Mouse (Mus musculus) neural tube, embryonic 13.5 days (tissue): Measurements from ENCODE around the gene Rprd1b. TPM values are rescaled to one million over a fixed set of nuclear protein-coding genes. Genes with fewer than 3 reads are reported as not detected.

Source experiments
- ATAC-seq: fragments of 200-750 bp; cut with Nextera tagmentation; 2 replicates; pipeline ENCODE4 v1.8.0; 2017; ENCODE audit warnings: low read depth, mild to moderate bottlenecking, moderate TSS enrichment, moderate library complexity
- H3K27ac ChIP-seq: fragments of 300-500 bp; sonication (generic); replicated peaks from 2 replicates; pipeline ENCODE4 v1.5.1; 2015; ENCODE audit warnings: moderate library complexity, mild to moderate bottlenecking, inconsistent platforms
- H3K27me3 ChIP-seq: fragments of 300-500 bp; sonication (generic); 2 replicates; pipeline ENCODE4 v1.6.1; 2015; ENCODE audit warnings: mild to moderate bottlenecking, inconsistent platforms
- H3K36me3 ChIP-seq: fragments of 300-500 bp; sonication (generic); 2 replicates; pipeline ENCODE4 v1.6.1; 2015; ENCODE audit warnings: mild to moderate bottlenecking, inconsistent platforms
- H3K4me1 ChIP-seq: fragments of 300-500 bp; sonication (generic); replicated peaks from 2 replicates; pipeline ENCODE4 v1.6.1; 2015; ENCODE audit warnings: inconsistent platforms
- H3K4me2 ChIP-seq: fragments of 300-500 bp; sonication (generic); 2 replicates; pipeline ENCODE4 v1.6.1; 2015; ENCODE audit warnings: inconsistent platforms, mild to moderate bottlenecking, moderate library complexity
- H3K4me3 ChIP-seq: fragments of 300-500 bp; sonication (generic); 2 replicates; pipeline ENCODE4 v1.5.1; 2015; ENCODE audit warnings: mild to moderate bottlenecking, inconsistent platforms
- H3K9ac ChIP-seq: fragments of 300-500 bp; sonication (generic); 2 replicates; pipeline ENCODE4 v1.6.1; 2015; ENCODE audit warnings: moderate library complexity, mild to moderate bottlenecking, inconsistent platforms
- H3K9me3 ChIP-seq: fragments of 300-500 bp; sonication (generic); 2 replicates; pipeline ENCODE4 v1.6.1; 2016; ENCODE audit warnings: inconsistent platforms
- WGBS: fragments of 180-500 bp; shearing (Covaris S2); methylation state at CpG from one replicate; pipeline ENCODE4 v1.1.7; 2015; 5-methylcytosine and 5-hydroxymethylcytosine counted together
- polyA plus RNA-seq: library from polyadenylated mRNA; unstranded; fragments of >200 nt; fragmentation: Nextera tagmentation; extraction: Ambion mirVana; gene quantifications from 2 replicates; pipeline ENCODE4 v1.2.1, GENCODE M21; 2015

The Rprd1b gene
- polyA plus RNA-seq, 1 experiment from 2014 or later = 34.5 TPM

DNA sequence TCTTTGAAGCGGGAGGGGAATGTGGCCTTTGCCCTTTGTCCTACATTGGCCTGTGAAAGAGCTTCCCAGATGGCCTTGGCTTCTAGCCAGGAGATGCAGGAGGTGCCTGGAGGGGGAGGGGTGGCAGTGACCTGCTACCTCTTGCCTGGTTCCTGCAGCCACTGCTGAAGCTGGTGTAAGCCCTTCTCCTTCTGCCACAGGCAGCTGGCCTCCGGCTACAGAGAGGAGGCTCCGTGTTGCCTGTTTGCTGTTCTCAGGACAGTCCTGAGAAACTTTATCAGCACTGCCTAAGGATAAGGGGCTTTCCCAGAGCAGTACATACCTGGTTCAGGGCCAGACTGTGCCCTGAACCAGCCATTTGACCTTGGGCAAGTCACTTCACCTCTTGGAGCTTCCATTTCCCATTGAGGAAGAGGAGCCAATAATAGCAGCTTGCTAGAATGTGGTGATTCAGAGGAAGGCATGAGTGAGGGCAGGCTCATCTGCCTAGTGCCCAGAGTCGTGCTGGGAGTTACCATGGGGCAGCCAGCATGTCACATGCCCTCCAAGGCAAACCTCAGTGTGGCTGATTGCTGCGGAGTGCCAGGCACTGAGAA lies 102.2 kb downstream of the Rprd1b start:
- Histone ChIP-seq H3K9ac (no peak overlapping the region), H3K9me3 (no peaks in the 10 kb centered on the region), H3K4me1 (peaks cover 18% of the 10 kb centered on the region), H3K27ac (no peak overlapping the region), H3K4me3 (no peak overlapping the region), H3K4me2 (no peak overlapping the region), H3K27me3 (no peaks in the 10 kb centered on the region), H3K36me3 (no peaks in the 10 kb centered on the region)
- WGBS = 60% methylated on average over 5 of the region's 5 CpGs
- ATAC-seq = no peak

DNA sequence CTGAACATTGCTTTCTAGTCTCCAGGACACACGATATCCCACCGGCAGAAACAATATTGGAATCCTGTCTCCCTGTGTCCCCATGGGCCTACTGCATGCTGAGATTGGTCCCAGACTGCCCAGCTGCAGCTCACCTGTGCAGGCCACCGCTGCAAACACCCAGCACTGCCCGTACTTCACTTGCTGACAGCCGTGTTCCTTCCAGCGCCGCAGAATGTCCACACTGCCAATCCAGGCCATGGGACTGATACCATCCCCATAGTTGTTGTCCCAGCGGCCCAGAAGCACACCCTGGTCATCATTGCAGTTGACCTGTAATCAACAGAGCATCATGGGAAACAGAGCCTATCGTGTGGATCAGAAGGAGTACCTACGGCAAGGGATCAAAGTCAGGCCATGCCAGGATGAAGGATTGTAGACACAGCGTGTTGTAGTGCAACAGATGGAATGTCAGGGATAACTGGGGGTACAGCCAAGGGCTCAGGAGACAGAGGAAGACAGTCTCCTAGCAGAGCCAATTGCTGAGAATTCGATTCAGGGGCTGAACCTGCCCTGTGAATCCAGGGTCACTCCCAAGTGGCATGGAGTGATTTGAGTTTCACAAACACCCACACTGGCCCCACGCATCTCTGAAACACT lies 103.0 kb downstream of the Rprd1b start:
- no peak overlapping the region for H3K9ac ChIP-seq
- H3K9me3 ChIP-seq = no peaks in the 10 kb centered on the region
- peaks cover 18% of the 10 kb centered on the region for H3K4me1 ChIP-seq
- no peak overlapping the region for H3K4me2 ChIP-seq
- 95% methylated on average over 13 of the region's 13 CpGs for WGBS
- ATAC-seq = no peak
- H3K27ac ChIP-seq = no peak overlapping the region
- H3K4me3 ChIP-seq = no peak overlapping the region
- no peaks in the 10 kb centered on the region for H3K27me3 ChIP-seq
- no peaks in the 10 kb centered on the region for H3K36me3 ChIP-seq

DNA sequence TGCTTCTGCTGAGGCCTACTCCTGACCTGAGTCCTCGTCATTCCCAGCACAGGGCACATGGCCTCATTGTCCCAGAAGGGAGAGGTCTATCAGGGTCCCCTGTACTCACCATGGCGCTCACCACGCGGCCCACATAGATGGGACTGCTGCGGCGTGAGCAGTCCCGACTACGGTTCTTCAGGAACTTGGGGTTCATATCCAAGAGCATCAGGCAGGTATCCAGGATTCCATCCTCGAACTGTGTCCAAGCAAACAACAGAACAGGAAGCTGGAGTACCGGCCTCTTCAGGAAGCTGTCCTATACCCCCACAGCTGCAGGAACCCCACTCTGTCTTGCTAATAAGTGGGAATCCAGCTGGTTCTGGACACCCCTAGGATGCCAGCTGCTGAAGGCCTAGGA lies 104.0 kb downstream of the Rprd1b start:
- no peak overlapping the region for H3K4me2 ChIP-seq
- H3K27ac ChIP-seq = no peak overlapping the region
- no peak for ATAC-seq
- H3K9ac ChIP-seq = no peak overlapping the region
- H3K4me3 ChIP-seq = no peak overlapping the region
- no peaks in the 10 kb centered on the region for H3K27me3 ChIP-seq
- H3K36me3 ChIP-seq = no peaks in the 10 kb centered on the region
- 88% methylated on average over 10 of the region's 10 CpGs for WGBS
- H3K4me1 ChIP-seq = peaks cover 18% of the 10 kb centered on the region
- no peaks in the 10 kb centered on the region for H3K9me3 ChIP-seq

DNA sequence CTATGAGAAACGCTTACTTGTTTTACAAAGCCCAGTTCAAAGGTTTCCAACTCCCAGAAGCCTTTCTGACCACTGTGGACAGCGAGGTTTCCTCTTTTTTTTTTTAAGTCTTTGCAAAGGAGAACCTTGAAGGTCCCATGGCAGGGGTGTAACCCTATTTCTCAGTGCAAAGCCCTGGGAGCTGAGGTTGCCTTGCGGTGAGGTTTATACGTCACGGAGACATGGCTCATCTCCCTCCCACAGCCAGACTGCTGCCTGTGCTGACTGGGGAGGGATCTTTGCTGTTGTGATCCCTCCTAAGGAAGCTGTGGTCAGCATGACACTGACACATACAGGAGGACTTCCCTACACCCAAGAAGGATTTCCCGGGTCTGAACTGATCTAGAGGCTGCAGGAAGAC lies 104.8 kb downstream of the Rprd1b start:
- Histone ChIP-seq H3K4me3 (no peak overlapping the region), H3K9me3 (no peaks in the 10 kb centered on the region), H3K9ac (no peak overlapping the region), H3K4me1 (peaks cover 18% of the 10 kb centered on the region), H3K4me2 (no peak overlapping the region), H3K27me3 (no peaks in the 10 kb centered on the region), H3K36me3 (no peaks in the 10 kb centered on the region), H3K27ac (no peak overlapping the region)
- ATAC-seq = no peak
- WGBS = 66% methylated on average over 6 of the region's 6 CpGs

DNA sequence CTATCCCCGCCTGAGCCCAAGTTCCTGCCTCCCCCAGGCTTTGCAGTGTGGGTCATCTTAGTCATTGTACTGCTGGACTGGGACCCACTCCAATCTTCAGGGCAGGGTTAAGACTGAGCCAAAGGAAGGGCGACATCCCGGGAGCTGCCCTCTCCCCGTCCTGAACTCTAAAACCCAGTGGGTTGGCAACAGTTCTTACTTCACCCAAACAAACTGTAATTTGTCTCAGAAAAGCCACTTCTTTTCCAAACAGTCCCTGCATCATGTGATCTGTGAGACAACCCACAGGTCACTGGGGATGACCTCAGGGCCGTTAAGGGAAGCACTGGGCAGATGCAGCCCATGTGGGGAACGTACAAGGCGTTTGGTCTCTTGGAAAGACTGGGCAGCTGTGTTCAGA lies 107.9 kb downstream of the Rprd1b start:
- Histone ChIP-seq H3K4me3 (no peak overlapping the region), H3K9ac (no peak overlapping the region), H3K9me3 (no peaks in the 10 kb centered on the region), H3K36me3 (no peaks in the 10 kb centered on the region), H3K4me1 (peaks cover 22% of the 10 kb centered on the region), H3K27me3 (no peaks in the 10 kb centered on the region), H3K27ac (no peak overlapping the region), H3K4me2 (no peak overlapping the region)
- ATAC-seq = no peak
- WGBS = 58% methylated on average over 7 of the region's 7 CpGs

DNA sequence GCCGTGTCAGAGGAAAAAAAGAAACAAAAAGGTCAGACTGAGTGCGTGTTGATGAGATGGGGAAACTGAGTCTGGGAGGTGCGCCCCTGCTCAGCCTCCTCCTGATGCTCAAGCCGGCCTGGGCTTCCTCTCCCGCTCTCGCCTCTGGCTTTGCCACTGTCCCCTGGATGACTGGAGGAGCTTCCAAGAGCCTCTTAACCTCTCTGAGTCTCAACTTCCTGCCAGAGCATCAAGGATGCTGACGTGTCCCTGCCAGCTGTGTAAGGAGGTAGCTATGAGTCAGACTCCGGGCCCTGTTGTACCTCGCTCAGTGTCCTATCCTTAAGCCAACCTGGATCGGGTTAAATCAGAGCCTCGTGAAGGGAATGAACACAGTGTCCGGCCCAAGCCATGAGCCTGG lies 109.5 kb downstream of the Rprd1b start:
- Histone ChIP-seq H3K4me1 (peaks cover 23% of the 10 kb centered on the region), H3K4me2 (no peak overlapping the region), H3K9ac (no peak overlapping the region), H3K4me3 (no peak overlapping the region), H3K9me3 (no peaks in the 10 kb centered on the region), H3K27me3 (no peaks in the 10 kb centered on the region), H3K27ac (no peak overlapping the region), H3K36me3 (no peaks in the 10 kb centered on the region)
- 91% methylated on average over 12 of the region's 12 CpGs for WGBS
- no peak for ATAC-seq

DNA sequence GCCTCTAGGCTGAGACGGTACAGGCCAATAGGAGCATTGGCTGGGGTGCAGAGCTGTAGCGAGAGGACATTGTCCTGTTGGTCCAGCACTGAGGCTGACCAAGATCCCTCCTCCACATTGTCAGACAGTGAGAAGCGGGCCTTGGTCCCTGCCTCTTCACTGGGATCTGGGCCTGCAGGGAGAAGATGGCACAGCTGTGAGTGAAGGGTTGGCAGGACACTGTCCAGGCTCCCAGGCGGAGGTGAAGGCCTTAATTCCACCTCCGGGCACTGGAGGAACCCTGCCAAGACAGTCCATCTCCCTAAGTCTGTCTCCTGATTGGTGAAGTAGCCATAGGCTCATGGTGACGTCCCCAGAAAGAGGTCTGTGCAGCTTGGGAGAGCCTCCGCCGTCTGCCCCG lies 110.5 kb downstream of the Rprd1b start:
- H3K4me2 ChIP-seq = no peak overlapping the region
- H3K4me3 ChIP-seq = no peak overlapping the region
- H3K4me1 ChIP-seq = peaks cover 30% of the 10 kb centered on the region
- no peaks in the 10 kb centered on the region for H3K9me3 ChIP-seq
- ATAC-seq = no peak
- no peak overlapping the region for H3K9ac ChIP-seq
- 94% methylated on average over 9 of the region's 9 CpGs for WGBS
- no peaks in the 10 kb centered on the region for H3K36me3 ChIP-seq
- H3K27me3 ChIP-seq = no peaks in the 10 kb centered on the region
- H3K27ac ChIP-seq = no peak overlapping the region

DNA sequence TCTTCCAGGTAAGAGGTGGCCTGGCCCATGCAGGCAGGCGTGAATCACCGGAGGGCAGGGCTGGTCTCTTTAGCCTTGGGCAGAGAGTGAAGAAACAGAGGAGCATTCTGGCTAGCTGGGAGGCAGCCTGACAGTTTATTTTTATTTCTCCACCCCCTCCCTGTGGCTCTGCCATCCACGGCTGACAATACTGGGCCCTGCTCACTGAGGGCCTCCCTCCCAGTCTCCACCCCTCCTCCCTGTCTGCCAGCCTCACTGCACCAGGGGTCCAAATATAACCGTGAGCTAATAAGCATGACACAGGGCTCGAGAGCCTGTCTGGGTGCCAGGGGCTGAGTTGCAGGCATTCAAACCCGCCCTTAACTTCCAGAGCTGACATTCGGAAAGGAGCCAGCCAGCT lies 111.3 kb downstream of the Rprd1b start:
- Histone ChIP-seq H3K27ac (peak overlapping the region; percentile 62), H3K4me1 (peaks cover 36% of the 10 kb centered on the region), H3K9me3 (no peaks in the 10 kb centered on the region), H3K36me3 (no peaks in the 10 kb centered on the region), H3K4me3 (no peak overlapping the region), H3K27me3 (no peaks in the 10 kb centered on the region), H3K9ac (no peak overlapping the region), H3K4me2 (no peak overlapping the region)
- 35% methylated on average over 7 of the region's 7 CpGs for WGBS
- peak; percentile 73 for ATAC-seq

DNA sequence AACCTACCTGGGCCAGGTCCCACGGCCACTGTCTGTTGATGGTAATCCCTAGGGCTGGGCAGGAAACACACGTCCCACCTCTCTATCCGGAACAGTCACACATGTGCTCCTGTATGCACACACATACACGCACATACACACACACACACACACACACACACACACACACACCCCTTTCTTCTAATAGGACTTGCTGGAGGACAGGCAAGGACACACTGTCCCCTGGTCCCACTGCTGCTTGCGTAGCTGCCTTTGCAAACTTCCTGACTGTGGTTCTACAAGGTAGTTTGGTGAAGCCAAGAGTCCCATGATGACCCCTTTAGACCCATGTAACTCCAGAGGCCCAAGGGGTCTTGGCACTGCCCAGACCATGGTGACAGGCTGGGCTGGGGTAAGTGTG lies 112.4 kb downstream of the Rprd1b start:
- Histone ChIP-seq H3K9me3 (no peaks in the 10 kb centered on the region), H3K36me3 (no peaks in the 10 kb centered on the region), H3K27ac (no peak overlapping the region), H3K9ac (no peak overlapping the region), H3K27me3 (peaks cover 6% of the 10 kb centered on the region), H3K4me1 (peaks cover 36% of the 10 kb centered on the region), H3K4me3 (no peak overlapping the region), H3K4me2 (no peak overlapping the region)
- WGBS = 90% methylated on average over 5 of the region's 5 CpGs
- no peak for ATAC-seq

DNA sequence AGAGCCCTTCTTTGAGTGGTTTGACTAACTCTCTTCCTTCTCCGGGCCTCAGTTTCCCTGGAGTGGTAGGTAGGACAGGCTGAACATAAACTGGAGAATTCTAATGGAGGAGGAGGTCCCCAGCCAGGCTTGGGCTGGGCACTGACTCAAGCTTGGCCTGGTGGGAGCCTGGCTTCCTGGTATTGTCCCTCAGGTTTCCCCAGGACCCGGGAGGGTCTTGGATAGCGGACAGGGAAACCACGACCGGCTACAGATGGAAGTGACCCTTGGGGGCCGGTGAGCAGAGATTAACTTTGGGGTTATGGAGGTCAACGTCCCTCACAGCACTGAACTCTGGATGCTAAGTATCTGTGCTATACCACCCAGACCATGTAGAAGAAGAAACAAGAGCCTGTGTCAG lies 113.0 kb downstream of the Rprd1b start:
- Histone ChIP-seq H3K9me3 (no peaks in the 10 kb centered on the region), H3K36me3 (no peaks in the 10 kb centered on the region), H3K4me1 (peaks cover 40% of the 10 kb centered on the region), H3K27me3 (peaks cover 12% of the 10 kb centered on the region), H3K9ac (no peak overlapping the region), H3K4me3 (no peak overlapping the region), H3K27ac (no peak overlapping the region), H3K4me2 (no peak overlapping the region)
- WGBS = 87% methylated on average over 7 of the region's 7 CpGs
- no peak for ATAC-seq

DNA sequence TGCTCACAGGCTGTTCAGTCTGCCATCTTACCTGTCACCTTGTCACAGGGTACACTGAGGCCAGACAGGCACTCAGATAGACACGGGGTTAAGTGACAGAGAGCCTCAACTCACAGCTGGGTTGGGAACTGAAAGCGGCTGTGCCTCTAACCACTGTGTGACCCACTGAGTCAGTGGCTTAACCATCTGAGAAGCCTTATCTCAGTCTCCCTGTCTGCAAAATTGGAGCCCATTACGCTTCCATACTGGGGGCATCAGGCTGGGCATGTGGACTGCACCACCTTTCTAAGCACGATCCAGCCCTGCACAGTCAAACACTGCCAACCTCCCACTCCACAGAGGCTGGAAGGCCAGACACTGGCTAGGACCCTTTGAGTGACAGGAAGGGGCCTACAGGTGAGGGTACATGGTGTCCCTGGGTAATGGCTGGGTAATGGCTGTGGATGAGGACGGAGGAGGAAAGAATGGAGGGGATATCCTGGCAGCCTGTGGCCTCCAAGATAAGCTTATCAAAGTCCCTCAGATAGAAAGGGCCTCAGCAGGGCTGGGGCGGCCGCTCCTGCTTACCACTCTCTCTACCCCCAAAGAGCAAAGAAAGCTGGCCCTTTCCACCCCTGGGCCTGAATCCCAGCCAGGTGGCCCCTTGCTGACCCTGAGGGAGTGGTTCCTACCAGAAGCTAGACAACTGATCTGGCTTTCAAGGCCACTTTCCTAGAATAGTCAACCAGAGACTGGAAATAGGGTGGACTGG lies 113.6 kb downstream of the Rprd1b start:
- 87% methylated on average over 7 of the region's 7 CpGs for WGBS
- Histone ChIP-seq H3K36me3 (no peaks in the 10 kb centered on the region), H3K4me3 (no peak overlapping the region), H3K4me1 (peaks cover 41% of the 10 kb centered on the region), H3K4me2 (no peak overlapping the region), H3K27me3 (peaks cover 12% of the 10 kb centered on the region), H3K9ac (no peak overlapping the region), H3K27ac (no peak overlapping the region), H3K9me3 (no peaks in the 10 kb centered on the region)
- ATAC-seq = no peak

DNA sequence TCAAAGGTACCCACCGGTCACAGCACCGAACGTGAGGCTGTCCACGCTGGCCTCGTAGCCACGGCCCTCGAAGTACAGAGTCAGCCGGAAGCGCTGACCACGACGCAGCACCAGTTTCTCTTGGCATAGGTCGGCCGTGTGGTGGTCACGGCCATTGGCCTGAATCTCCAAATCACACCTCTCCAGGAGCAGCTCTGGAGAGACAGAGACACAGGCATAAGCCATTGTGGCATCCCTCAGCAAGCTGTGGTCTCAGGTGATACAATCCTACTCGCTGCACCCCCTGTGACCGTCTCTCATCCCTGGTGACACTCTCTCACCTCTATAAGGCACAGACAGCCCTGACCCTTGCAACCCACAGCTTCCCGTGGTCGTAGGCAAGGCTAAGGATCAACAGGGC lies 114.7 kb downstream of the Rprd1b start:
- Histone ChIP-seq H3K9me3 (no peaks in the 10 kb centered on the region), H3K4me2 (0 out of 2 replicates have a peak overlapping the region, but pooled peaks have one; percentile 7), H3K27ac (no peak overlapping the region), H3K27me3 (peaks cover 12% of the 10 kb centered on the region), H3K4me1 (peaks cover 41% of the 10 kb centered on the region), H3K9ac (no peak overlapping the region), H3K36me3 (no peaks in the 10 kb centered on the region), H3K4me3 (no peak overlapping the region)
- no peak for ATAC-seq
- 82% methylated on average over 18 of the region's 18 CpGs for WGBS
